Mouse (Mus musculus): ENCODE results near the gene Uckl1.

The Uckl1 gene

DNA sequence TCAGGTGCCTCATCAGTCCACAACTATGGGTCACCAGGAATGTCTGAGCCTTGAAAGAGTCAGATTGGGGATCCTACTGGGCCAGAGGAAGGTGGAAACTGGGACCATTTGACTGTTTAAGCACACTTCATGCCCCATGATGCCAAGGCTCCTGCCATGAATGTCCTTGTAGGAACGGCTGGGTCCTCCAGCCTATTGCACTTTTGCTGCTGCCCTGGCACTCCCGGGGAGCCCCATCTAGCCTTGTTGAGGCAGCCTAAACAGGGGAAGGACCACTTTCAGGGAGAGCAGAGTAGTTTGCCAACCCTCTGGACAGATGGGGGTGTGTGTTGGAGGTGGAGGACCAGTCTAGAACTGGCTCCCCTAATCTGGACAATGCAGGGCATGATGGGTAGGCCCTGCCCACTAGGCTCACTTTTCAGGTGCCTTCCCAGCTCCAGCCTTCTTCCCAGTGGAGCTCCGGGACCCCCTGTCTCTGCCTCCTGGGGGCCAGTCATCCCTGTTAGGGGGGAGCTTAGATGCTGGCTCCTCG lies at the start of gene Uckl1:
Uckl1 (minus strand) TSS at position 482 of the 532 bp plus-strand sequence.
- DNase-seq (ENCODE audit: low spot score in 2 of 2): no peak

DNA sequence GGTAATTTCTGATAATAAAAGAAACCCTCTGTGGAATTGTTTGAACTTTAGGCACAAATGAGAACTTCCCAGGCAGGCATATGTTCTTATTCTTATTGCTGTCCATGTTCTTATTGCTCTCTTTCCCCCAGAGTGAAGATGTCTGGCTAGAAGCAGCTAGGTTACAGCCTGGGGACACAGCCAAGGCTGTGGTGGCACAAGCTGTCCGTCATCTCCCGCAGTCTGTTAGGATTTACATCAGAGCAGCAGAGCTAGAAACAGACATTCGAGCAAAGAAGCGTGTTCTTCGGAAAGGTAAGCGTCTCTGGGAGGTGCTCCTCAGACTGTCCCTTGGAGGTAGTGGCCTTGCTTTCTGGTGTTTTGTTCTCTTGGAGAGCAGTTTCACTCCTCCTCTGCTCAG lies 47.9 kb upstream of the Uckl1 start:
- DNase-seq (ENCODE audit: low spot score in 2 of 2): no peak

DNA sequence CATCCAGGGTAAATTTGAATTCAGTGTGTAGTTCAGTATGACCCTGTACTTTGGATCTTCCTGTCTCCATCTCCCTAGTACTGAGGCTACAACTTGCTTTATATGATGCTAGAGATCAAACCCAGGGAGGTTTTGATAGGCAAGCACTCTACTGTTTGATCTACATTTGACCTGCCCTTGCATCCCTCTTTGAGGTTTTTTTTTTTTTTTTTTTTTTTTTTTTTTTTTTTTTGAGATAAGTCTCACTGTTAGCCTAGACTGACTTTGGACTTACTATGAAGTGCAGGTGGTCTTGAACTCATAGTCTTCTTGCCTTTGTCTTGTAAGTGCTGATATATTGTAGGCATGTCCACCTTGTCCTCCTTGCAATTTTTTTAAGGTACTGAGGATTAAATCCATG lies 43.8 kb upstream of the Uckl1 start:
- no peak for DNase-seq (ENCODE audit: low spot score in 2 of 2)

DNA sequence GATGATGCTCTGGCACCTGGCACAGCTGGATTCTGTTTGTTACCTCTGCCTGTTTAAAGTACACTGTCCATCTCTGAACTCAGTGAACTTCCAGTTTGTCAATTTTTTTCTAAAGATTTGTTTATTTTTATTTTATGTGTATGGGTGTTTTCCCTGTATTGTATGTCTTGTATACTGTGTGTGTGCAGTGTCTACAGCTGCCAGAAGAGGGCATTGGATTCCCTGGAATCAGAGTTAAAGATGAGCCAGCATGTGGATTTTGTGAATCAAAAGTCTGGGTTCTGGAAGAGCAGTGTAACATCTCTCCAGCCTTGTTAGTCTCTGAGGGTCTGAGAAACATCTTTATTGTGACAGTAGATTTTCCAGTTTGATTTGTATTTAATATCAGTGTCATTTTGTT lies 38.7 kb upstream of the Uckl1 start:
- no peak for DNase-seq (ENCODE audit: low spot score in 2 of 2)

DNA sequence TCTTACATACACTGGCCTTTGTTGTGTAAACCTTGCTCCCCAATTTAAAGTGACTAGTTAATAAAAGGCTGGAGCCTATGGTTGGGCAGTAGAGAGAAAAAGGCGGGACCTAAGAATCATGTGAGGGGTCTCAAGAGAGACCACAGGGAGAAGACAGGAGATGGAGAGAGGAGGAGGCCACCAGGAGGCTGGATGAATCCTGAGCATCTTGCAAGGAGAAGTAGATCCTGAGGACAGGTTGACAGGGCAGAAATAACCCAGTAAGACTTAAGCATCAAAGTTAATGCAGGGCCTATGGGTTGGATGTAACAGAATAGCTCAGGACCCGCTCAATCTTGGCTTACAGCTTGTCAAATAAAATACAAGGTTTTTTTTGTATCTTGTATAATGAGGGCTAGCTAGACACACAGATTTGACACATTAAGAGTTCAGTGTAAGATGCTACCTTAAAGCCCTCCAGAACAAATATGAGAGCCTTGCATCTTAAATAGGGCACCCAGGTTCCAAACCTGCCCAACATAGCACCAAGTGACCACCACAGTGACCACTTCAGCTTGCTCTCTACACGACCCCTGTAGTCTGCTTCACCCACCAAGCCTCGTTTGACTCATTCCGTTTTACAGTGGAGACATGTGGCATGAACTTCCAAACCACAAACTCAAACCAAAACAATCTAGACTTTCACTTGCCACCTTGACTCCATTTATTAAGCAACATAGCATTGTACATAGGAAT lies 34.2 kb upstream of the Uckl1 start:
- DNase-seq (ENCODE audit: low spot score in 2 of 2): no peak

DNA sequence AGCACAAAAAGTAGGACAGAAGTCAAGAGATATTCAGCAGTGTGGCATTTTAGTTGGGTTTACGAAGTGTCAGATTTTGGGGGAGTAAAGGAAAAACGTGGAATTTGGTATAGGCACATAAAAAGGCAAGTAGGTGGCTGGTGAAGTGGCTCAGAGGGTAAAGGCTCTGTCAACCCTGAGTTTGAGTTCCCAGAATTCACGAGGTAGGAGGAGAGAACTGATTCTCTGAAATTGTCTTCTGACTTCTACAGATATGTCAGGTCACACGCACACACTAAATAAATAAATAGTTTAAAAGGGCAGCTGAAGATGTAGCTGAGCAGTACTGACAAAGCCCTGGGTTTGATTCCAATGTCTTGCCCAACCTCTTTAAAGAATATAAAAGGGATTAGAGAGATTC lies 17.7 kb upstream of the Uckl1 start:
- no peak for DNase-seq (ENCODE audit: low spot score in 2 of 2)

DNA sequence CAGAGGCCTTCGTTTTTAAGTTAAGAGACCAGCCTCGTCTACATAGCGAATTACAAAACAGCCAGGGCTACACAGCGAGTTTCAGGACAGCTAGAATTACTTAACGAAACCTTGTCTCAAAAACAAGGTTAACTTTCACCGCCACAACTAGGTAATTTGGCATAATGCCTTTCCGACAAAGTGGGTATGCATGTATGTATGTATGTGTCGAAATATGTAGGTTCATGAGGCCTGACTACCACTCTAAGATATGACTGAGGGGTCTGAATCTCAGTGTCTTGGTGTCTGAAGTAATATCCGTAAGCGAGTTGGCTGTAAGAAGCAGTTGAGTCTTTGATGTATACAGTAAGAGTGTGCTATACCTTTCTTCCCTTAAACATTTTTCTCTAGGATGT lies 17.1 kb upstream of the Uckl1 start:
- DNase-seq (ENCODE audit: low spot score in 2 of 2): no peak

DNA sequence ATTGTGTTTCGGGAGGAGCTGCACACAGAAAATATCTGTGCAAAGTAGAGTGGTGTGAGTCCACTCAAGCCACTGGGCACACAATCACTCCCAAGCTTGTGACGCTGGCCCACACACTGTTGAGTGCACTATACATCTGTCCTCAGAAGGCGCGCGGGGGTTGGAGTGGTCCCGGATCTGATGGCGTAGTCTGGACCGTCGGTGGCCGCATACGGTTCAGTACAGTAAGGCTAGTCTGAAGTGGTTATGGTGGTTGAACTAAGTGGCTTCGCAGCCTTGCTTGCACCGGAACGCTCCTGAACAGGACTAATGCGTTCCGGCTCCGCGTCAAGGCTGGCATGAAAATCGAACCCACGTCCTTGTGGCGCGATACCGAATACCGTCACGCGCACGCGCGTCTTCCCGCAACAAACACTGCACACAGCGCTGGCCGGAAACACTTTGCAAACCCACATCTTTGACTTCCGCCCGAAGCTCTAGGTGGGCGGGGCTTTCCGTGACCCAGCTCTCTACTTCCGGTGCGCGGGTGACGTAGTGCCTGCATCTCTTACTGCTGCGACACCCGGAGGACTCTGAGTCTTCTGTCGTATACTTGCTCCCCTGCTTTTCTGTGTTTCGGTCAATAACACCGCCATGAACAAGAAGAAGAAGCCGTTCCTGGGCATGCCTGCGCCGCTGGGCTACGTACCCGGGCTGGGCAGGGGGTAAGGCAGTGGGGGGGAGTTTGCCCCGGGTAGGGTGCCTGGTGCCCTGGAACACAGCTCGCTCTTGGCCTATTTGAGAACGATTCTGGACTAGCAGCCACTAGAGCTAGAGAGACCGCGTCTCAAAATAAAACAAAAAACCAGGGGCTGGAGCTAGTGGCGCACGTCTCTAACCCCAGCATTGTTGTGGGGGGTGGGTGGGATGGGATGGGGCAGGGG lies 16.4 kb upstream of the Uckl1 start:
- peak; percentile 98 for DNase-seq (ENCODE audit: low spot score in 2 of 2)

DNA sequence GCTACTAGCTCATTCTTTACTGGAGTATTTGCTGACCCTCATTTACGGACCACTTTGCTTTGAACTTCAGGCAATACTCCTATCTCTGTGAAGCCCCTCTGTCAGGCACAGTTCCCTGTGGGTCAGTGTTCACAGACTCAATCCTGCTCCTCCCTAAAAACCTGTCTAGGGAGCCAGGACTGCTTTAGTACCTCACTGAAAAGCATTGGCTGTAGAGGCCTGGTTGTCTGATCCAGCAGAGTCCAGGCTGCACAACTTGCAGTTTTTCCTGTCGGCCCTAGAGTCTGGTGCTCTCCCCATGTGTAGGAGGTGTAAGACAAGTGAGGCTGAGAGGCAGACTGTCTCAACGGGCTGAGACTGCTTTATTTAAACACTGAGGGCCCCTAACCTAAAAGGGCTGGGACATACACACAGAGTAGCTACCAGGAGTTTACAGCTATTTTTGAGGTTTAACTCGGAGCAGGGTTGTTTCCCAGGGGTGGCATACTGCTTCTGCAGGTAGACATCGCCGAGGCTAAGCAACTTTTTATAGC lies 15.6 kb upstream of the Uckl1 start:
- peak in 1 of 2 experiments; percentile 50 for DNase-seq (ENCODE audit: low spot score in 2 of 2)

DNA sequence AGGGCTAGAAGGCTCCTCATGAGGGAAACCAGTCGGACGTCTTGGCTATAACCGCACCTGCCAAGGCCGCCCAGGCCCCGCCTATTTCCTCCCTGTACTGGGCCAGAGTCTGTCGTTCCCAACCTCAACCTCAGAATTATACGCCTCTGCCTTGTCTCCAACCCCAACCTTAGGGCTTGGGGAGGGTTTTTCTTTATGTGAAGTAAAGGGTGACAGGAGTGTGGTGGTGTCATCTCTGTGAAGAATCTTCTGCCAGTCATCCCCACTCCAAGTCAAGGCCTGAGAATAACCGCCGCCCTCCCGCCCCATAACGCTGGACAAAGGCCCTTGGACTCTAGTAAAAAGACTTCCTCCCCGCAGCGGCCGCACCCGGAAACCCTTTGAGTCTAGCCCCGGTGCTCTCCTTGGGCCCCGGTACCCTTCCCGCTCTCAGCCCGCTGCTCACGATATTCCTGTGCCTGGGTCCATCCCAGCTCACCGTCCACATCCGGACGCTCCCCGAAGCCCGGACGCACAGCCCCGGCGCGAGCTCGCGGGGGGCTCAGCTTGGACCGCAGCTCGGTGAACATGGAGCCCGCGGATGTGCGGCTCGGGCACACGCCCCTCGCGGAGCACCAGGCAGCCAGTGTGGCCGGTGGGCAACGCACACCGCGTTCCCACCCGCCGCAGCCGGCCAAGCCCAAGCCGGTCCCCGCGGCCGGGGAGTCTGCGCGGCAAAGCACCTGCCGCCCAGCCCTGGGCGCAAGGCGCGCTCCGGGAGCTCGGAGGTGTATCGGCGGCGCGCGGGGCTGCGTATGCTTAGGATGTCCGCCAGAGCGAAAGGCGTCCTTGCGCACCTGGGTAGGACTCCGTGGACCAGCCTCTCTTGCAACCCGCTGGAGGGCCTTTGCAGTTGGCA lies 14.0 kb upstream of the Uckl1 start, which contains the start of gene Samd10:
Samd10 (minus strand) TSS at position 759 of the 898 bp plus-strand sequence.
- DNase-seq (ENCODE audit: low spot score in 2 of 2): peak in 1 of 2 experiments; percentile 56

DNA sequence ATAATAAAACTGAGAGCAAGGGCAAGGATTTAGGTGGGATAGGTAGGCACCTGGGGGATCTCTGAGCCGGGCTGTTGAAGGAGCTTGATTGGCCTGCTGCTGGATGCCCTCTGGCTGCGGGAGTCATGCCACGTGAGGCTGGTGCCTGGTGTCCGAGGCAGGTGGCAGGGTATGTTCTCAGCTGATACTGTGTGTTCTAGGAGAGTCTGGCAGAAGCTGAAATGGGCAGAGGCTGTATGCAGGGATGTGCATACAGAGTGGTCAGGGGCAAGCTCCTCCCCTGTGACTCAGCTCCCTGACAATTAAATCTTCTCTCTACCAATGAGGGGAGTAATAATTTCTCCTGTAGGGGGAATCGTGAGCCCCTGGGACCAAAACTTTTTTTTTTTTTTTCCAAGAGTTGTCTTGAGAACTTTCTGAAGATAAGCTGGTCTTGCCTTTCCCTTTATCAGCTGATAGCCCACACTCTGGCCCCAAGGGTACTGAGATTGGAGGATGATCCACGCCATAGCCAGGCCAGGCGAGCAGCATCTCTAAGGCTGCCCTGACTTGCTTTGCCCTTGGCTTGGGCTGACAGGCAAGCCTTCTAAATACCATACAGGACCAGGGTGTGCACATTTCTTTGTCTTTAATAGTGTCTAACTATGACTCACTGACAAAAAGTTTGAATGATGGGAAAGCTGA lies 12.8 kb upstream of the Uckl1 start:
- no peak for DNase-seq (ENCODE audit: low spot score in 2 of 2)

DNA sequence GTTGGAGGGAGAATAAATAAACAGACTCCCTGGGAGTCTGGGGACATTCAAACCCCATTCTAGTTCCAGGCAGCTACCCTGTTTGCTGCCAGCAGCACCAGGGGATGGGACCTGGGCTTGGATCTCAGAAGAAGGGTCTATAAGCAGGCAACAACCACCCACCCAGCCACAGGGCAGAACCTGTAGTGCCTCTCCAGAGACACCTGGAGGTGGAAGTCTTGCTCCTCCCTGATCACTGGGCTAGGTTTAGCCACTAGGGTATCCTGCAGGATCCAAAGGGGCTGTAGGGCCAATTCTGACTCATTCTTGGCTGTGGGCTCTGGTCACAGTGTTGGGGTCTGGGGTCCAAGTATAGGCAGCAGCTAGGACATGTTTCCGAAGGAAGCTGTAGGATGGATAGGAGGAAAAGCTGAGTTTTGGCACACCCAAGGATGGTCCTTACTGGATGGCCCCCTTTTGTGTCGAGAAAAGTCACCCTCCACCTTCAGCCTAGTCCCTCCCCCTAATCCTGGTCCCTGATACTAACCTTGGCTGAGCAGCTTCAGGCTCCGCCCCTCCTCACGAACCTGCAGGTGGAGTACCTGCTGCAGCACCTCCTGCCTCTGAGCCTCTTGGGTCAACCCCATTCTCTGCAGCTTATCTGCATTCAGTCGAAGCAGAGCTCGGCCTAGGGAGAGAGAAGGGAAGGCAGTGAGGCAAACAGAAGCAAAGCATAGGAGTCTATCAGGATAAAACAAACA lies 11.7 kb upstream of the Uckl1 start:
- no peak for DNase-seq (ENCODE audit: low spot score in 2 of 2)

DNA sequence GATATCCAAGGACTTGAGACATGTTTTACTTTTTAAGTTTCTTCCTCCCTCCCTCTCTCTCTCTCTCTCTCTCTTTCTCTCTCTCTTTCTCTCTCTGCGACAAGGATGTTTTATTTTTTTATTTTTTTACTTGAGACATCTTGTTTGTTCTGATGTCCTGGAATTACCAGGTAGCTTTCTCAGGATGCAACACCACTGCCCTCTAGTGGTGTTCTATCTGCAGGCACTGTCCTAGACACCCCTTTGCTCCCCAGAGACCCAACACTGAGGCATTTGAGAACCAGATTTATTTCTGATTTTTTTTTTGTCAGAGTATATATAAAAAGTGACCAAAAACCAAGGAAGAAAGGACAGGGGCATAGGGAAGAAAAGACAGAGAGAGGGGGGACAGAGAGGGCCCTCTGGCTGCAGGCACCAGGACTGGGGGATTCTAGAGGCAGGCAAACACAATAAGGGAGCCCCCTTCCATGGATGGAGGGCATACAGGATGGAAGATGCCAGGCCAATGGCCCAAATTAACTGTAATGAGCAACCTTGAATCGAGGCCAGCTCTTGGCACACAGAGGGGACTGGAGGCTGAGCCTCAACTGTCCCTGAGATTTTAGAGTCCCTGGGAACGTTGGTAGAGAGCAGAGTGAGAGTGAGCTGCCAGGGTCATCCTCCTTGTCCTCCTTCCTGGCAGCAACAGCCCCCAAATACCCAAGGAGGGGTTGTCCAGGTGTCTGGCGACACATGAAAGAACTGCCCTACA lies 10.4 kb upstream of the Uckl1 start:
- DNase-seq (ENCODE audit: low spot score in 2 of 2): no peak

DNA sequence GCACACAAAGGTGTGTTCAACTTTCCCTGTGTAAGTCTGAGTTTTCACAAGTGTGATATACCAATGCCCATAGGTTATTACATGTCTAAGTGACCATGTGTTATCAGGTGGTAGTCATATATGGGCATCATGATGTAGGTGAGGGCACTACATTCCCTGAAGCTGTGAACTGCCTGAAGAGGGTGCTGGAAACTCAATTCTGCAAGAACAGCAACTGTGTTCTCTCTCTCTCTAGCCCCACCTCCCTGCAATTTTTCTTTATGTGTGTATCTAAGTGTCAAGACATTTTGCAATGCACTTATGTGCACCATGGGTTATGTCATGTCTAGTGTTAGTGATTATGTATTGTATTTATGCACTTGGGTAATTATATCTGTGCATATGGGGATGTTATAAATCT lies 9.2 kb upstream of the Uckl1 start:
- no peak for DNase-seq (ENCODE audit: low spot score in 2 of 2)

DNA sequence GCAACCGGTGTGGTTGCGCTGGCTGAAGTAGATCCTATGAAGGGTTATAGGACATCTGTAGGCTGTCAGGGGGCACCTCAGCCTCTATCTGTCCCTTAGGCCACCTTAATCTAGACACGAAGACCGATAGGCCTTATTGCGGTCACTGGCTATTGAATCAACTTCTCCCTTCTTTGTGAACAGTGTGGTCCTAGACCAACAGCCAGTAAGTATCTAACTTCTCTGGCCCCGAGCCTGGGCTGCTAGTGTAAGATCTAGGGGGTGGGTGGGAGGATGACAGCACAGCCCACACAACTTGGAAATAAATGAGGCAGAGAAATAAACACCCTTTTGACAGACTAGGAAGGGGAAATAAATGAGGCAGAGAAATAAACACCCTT lies 8.3 kb upstream of the Uckl1 start:
- DNase-seq (ENCODE audit: low spot score in 2 of 2): no peak

DNA sequence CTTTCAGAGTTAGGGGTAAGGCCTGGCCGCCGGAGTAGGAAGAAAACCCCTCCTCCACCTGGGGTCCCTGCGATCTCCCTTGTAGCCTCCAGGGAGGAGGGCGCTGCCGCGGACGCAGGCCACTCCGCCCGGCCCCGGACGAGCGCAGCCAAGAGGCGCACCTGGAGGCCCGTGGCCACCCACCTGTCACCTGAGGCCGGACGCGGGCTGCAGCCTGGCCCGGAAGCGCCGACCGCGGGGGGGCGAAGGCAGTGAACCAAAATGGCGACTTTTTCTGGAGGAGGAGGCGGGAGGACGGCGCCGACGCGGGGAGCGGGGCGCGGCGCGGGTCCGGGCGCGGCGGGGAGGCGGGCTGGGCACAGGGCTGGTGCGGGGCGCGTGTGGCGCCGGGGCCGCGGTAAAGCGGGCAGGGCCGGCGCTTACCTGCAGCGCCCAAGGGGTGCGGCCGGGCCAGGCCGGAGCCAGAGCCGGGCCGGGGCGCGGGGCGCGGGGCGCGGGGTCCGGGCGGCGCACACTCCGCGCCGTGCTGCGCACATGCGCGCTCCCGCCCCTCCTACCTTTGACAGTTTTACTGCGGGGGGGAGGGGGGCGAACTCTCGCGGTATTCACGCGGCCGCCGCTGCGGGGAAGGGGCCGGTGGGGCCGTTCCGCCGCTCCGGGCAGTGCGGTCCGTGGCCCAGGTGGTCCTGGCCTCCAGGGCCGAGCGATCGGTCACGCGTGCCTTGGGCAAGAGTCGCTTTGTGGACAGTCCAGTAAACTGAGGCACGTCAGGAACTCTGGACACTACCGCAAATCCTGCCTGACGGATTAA lies 7.7 kb upstream of the Uckl1 start, which contains the start of gene Zfp512b:
Zfp512b (minus strand) TSS at position 573 of the 811 bp plus-strand sequence.
- no peak for DNase-seq (ENCODE audit: low spot score in 2 of 2)

DNA sequence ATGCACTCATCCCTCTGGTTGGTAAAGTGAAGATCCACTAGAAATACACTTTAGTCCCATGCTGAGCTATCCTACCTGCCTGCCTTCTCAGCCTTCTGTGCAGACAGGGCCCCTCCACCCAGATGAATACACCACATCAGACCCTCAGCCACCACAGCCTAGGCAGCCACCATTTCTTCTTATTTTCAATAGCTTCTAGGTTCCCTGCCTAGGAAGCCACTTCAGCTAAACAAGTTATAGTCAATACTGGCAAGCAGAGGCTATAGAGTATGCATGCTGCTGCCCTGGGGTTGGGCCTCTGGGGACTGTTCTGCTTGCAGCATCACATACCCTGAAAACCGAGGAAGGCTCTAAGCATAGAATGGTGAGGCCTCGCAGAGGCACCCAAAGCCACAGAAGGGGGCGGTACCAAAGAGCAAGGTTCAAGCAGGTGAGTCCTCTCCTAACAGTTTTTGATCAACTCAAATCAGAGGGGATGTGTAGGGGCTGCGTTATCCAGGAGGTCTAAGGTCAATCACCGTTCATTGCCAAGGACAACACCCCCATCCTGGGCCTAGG lies 6.9 kb upstream of the Uckl1 start, which contains the start of gene Prpf6:
Prpf6 (plus strand) TSS at position 341 of the 558 bp plus-strand sequence.
- DNase-seq (ENCODE audit: low spot score in 2 of 2): no peak

DNA sequence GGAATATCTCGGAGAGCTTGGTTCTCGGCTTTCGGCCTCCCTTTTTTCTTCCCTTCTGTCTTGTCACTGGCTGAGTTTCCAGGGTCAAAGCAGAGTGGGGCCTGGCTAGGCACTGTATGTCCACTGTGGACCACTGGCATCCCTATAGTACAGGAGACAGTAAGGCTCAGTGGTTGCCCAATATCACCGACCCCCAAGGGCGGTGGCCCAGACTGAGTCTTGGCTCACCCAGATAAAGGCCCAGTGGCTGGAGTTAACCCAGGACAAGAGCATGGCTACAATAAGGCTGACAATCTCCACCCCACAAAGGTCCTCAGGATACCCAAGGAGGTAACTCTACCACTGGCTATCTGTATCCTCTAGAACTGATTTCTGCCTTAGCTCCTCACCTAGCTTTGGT lies 5.8 kb upstream of the Uckl1 start:
- DNase-seq (ENCODE audit: low spot score in 2 of 2): no peak

Data from right cerebral cortex, postnatal 36 days (tissue).